Comparison of ENCODE assay signal across 8 mouse cellular contexts in the genomic region with DNA sequence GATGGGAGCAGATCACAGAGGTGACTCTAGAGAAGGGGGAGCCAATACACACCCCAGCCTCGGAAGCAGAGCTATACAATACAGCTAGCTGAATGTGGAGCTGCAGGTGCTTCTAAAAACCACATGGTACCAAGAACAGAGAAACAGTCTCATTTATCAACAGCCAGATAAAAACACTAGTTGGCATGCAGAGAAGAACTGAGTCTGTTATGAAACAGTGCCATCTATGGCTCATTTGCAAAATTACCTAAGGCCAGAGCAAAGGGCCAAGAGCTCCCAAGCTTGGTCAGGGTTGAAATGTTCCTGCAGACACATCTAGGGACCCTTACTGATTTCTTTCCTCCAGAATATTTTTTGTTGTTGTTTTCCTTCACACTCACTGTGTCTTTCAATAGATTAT.
DNase-seq lines count a peak whose midpoint lies in the region; ATAC-seq lines count a peak whose summit lies in the region.

No protein-coding gene starts in this region.

- no peak for ATAC-seq in heart, embryonic 11.5 days (replicated peaks; ENCODE audit: insufficient number of reproducible peaks, low FRiP score, low TSS enrichment)
- ATAC-seq in neutrophil, adult 5-6 weeks (ENCODE audit: extremely low read depth, insufficient number of reproducible peaks, low FRiP score, poor library complexity, severe bottlenecking), result peak; percentile 77
- ATAC-seq in granulocyte monocyte progenitor cell, adult 5-6 weeks (replicated peaks; ENCODE audit: poor library complexity, severe bottlenecking), result no peak; the same call in 1 of the 2 replicates

- peak; percentile 42 to 60 for DNase-seq in heart, adult 18-20 months
- DNase-seq in 3T3-L1 (ENCODE audit: low read depth, low spot score), result peak; percentile 69
- peak; percentile 14 for DNase-seq in R1 (ENCODE audit: low read depth, low spot score)
- peak; percentile 50 for DNase-seq in embryo, embryonic 11 days
- peak; percentile 54 to 63 for DNase-seq in layer of hippocampus, postnatal 14 days (ENCODE audit: low spot score in 2 of 2)

- no peak overlapping the region for H3K27ac ChIP-seq in heart, embryonic 11.5 days (ENCODE audit: low read depth, low read length)

- H3K4me1 ChIP-seq in heart, embryonic 11.5 days (ENCODE audit: control insufficient read depth, insufficient read depth, low read length), result no peaks in the 10 kb centered on the region

- no peak overlapping the region for H3K4me3 ChIP-seq in heart, embryonic 11.5 days (ENCODE audit: low read depth, low read length)

- H3K4me2 ChIP-seq in heart, embryonic 11.5 days, result no peak overlapping the region

- 60% methylated on average over 1 of the region's 1 CpGs for WGBS in heart, embryonic 11.5 days (ENCODE audit: insufficient replicate concordance)

- peaks cover 11% of the 10 kb centered on the region for H3K36me3 ChIP-seq in heart, embryonic 11.5 days (ENCODE audit: control insufficient read depth, insufficient read depth, low read length)

- H3K27me3 ChIP-seq in heart, embryonic 11.5 days (ENCODE audit: control insufficient read depth, insufficient read depth, low read length), result no peaks in the 10 kb centered on the region

- no peak overlapping the region for H3K9ac ChIP-seq in heart, embryonic 11.5 days (ENCODE audit: low read depth, low read length)

- no peaks in the 10 kb centered on the region for H3K9me3 ChIP-seq in heart, embryonic 11.5 days (replicated peaks; ENCODE audit: control insufficient read depth, low read length)

Comparison
In these comparisons a context has a peak if more than half of its experiments do, and no peak if none do; other contexts are left out.
1. DNase-seq: peak in every context shown above with its lines; median percentile 69 in 3T3-L1; 58 in layer of hippocampus, postnatal 14 days; 51 in heart, adult 18-20 months; 50 in embryo, embryonic 11 days; 14 in R1.